Mouse (Mus musculus) embryonic fibroblast, embryonic 13.5 days (primary cell): ENCODE results near the gene Gipc1.

Experiments used
- CTCF ChIP-seq: IDR thresholded peaks from 2 replicates; pipeline ENCODE4 v1.5.1; 2011; ENCODE audit warnings: mild to moderate bottlenecking, control low read depth, low read length, moderate library complexity, borderline replicate concordance; ENCODE audit not compliant: insufficient read depth
- POLR2A ChIP-seq: IDR thresholded peaks from 2 replicates; pipeline ENCODE4 v1.6.1; 2011; ENCODE audit warnings: low read depth, mild to moderate bottlenecking, control low read depth, low read length, moderate library complexity

DNA sequence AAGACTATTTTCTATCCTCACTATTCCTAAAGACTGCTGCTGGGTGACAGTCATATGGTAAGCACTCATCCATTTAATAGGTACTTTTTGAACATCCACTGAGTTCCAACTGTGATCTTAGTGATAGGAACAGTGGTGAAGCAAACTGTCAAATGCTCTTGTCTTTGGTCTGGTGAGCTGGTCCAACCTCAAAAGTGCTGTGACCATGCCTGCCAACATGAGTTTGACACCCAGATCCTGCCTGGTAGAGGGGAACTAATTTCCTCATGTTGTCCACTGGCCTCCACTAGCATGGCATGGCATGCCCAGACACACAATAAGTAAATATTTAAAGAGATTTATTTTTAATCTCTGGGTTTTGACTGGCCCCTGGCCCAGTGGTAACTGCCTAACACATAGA lies 35.9 kb upstream of the Gipc1 start:
- TF ChIP-seq POLR2A (no peak), CTCF (no peak)
